Mouse (Mus musculus) forebrain, embryonic 13.5 days (tissue): ENCODE results near the gene Myef2. TPM values are rescaled to one million over a fixed set of nuclear protein-coding genes. Genes with fewer than 3 reads are reported as not detected.

Source experiments
- ATAC-seq: fragments of 200-750 bp; cut with Nextera tagmentation; 2 replicates; pipeline ENCODE4 v1.8.0; 2017
- H3K27ac ChIP-seq: fragments of 300-500 bp; sonication (generic); 2 replicates; pipeline ENCODE4 v1.5.1; 2015; ENCODE audit warnings: inconsistent platforms, mild to moderate bottlenecking, moderate library complexity
- H3K27me3 ChIP-seq: fragments of 300-500 bp; sonication (generic); 2 replicates; pipeline ENCODE4 v1.6.1; 2015; ENCODE audit warnings: mild to moderate bottlenecking, inconsistent platforms
- H3K36me3 ChIP-seq: fragments of 300-500 bp; sonication (generic); 2 replicates; pipeline ENCODE4 v1.6.1; 2015; ENCODE audit warnings: mild to moderate bottlenecking, inconsistent platforms; ENCODE audit not compliant: poor library complexity, severe bottlenecking
- H3K4me1 ChIP-seq: fragments of 300-500 bp; sonication (generic); 2 replicates; pipeline ENCODE4 v1.6.1; 2015; ENCODE audit warnings: inconsistent platforms
- H3K4me2 ChIP-seq: fragments of 300-500 bp; sonication (generic); 2 replicates; pipeline ENCODE4 v1.6.1; 2015; ENCODE audit warnings: inconsistent platforms, mild to moderate bottlenecking, moderate library complexity
- H3K4me3 ChIP-seq: fragments of 300-500 bp; sonication (generic); 2 replicates; pipeline ENCODE4 v1.5.1; 2015; ENCODE audit warnings: mild to moderate bottlenecking, inconsistent platforms
- H3K9ac ChIP-seq: fragments of 300-500 bp; sonication (generic); 2 replicates; pipeline ENCODE4 v1.6.1; 2015; ENCODE audit warnings: mild to moderate bottlenecking, inconsistent platforms
- H3K9me3 ChIP-seq: fragments of 300-500 bp; sonication (generic); replicated peaks from 2 replicates; pipeline ENCODE4 v1.6.1; 2016; ENCODE audit warnings: inconsistent platforms
- WGBS: fragments of 180-500 bp; shearing (Covaris S2); methylation state at CpG from one replicate; pipeline ENCODE4 v1.1.7; 2015; 5-methylcytosine and 5-hydroxymethylcytosine counted together
- polyA plus RNA-seq: library from polyadenylated mRNA; unstranded; fragments of >200 nt; fragmentation: Nextera tagmentation; extraction: Ambion mirVana; gene quantifications from 2 replicates; pipeline ENCODE4 v1.2.1, GENCODE M21; 2015

Gene Myef2
- polyA plus RNA-seq, 1 experiment from 2014 or later, result 293 TPM

- Histone ChIP-seq H3K9me3 (no peaks in the 10 kb centered on the region), H3K27ac (no peak overlapping the region), H3K4me3 (no peak overlapping the region), H3K36me3 (no peaks in the 10 kb centered on the region), H3K4me1 (no peaks in the 10 kb centered on the region), H3K4me2 (no peak overlapping the region), H3K27me3 (no peaks in the 10 kb centered on the region), H3K9ac (no peak overlapping the region)
- no peak for ATAC-seq
- 59% methylated on average over 4 of the region's 4 CpGs for WGBS
Observed at GRCm38 (mm10) chr2:125062944-125063343, 60.5 kb downstream of the Myef2 start.

- Histone ChIP-seq H3K4me3 (no peak overlapping the region), H3K36me3 (no peaks in the 10 kb centered on the region), H3K4me1 (no peaks in the 10 kb centered on the region), H3K4me2 (no peak overlapping the region), H3K9me3 (no peaks in the 10 kb centered on the region), H3K27ac (no peak overlapping the region), H3K27me3 (no peaks in the 10 kb centered on the region), H3K9ac (no peak overlapping the region)
- WGBS, result 94% methylated on average over 7 of the region's 7 CpGs
- ATAC-seq, result no peak
Observed at GRCm38 (mm10) chr2:125061451-125061850, 62.0 kb downstream of the Myef2 start.

- no peaks in the 10 kb centered on the region for H3K4me1 ChIP-seq
- ATAC-seq, result no peak
- 42% methylated on average over 7 of the region's 7 CpGs for WGBS
- H3K9me3 ChIP-seq, result no peaks in the 10 kb centered on the region
- H3K36me3 ChIP-seq, result no peaks in the 10 kb centered on the region
- H3K9ac ChIP-seq, result no peak overlapping the region
- H3K27ac ChIP-seq, result no peak overlapping the region
- H3K4me3 ChIP-seq, result no peak overlapping the region
- H3K4me2 ChIP-seq, result no peak overlapping the region
- no peaks in the 10 kb centered on the region for H3K27me3 ChIP-seq
Observed at GRCm38 (mm10) chr2:125057250-125057815, 66.1 kb downstream of the Myef2 start.

GRCm38 (mm10) chr2:125055316-125055903, 68.1 kb downstream of the Myef2 start:
- Histone ChIP-seq H3K36me3 (no peaks in the 10 kb centered on the region), H3K9ac (no peak overlapping the region), H3K27ac (no peak overlapping the region), H3K9me3 (no peaks in the 10 kb centered on the region), H3K4me1 (no peaks in the 10 kb centered on the region), H3K27me3 (no peaks in the 10 kb centered on the region), H3K4me2 (no peak overlapping the region), H3K4me3 (no peak overlapping the region)
- no peak for ATAC-seq
- WGBS, result 90% methylated on average over 7 of the region's 7 CpGs

Other genes starting within 250 kb of the Myef2 start
- 4.6 and 5.1 TPM in 2 replicates for gene Slc24a5, start 55.5 kb downstream of the Myef2 start, polyA plus RNA-seq
- 0.87 and 1.2 TPM in 2 replicates for gene Ctxn2, start 13.0 kb upstream of the Myef2 start, polyA plus RNA-seq
- not detected in 2 replicates for gene Slc12a1, start 28.8 kb upstream of the Myef2 start, polyA plus RNA-seq
- gene Dut, start 123.5 kb upstream of the Myef2 start, polyA plus RNA-seq, result 188 and 199 TPM in 2 replicates